Mouse (Mus musculus) C2C12 (cell line): Measurements from ENCODE around the gene Rufy1.

Source experiments
- CEBPB ChIP-seq: IDR thresholded peaks from one replicate; pipeline ENCODE4 v1.6.1; 2011; ENCODE audit warnings: low read depth, mild to moderate bottlenecking, control low read depth, moderate library complexity
- CTCF ChIP-seq: IDR thresholded peaks from one replicate; pipeline ENCODE4 v1.5.1; 2011; ENCODE audit not compliant: control insufficient read depth, insufficient read depth, insufficient read length
- FOSL1 ChIP-seq: IDR thresholded peaks from one replicate; pipeline ENCODE4 v1.8.0; 2011; ENCODE audit warnings: mild to moderate bottlenecking, low read length; ENCODE audit not compliant: poor library complexity, insufficient read depth, severe bottlenecking
- MAX ChIP-seq: IDR thresholded peaks from one replicate; pipeline ENCODE4 v1.6.1; 2011; ENCODE audit warnings: mild to moderate bottlenecking, control low read depth
- MYOG ChIP-seq: IDR thresholded peaks from one replicate; pipeline ENCODE4 v1.6.1; 2011; ENCODE audit not compliant: control insufficient read depth, insufficient read length; ENCODE audit errors: extremely low read depth
- USF1 ChIP-seq: IDR thresholded peaks from one replicate; pipeline ENCODE4 v1.6.1; 2011; ENCODE audit warnings: low read depth, mild to moderate bottlenecking, control low read depth, moderate library complexity

DNA sequence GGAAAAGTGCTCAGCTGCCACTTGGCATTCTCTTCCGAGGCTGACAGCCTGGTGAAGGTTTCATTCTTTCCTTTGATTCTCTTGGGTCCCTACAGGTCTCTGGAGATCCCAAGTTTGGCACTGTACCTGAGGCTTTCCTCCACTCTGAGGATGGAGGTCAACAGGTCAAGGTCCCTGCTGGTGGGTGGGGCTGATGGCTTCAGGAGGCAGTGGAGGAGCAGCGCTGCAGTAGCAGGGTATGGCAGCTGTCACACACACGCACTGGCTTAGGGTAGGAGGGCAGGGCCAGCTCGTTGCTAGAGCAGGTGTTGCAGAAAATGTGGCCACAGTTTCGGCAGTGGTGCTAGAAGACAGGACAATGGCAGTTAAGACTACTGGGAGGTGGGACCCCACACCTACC, 41.3 kb downstream of the Rufy1 start:
- TF ChIP-seq CTCF (no peak), CEBPB (no peak), MYOG (no peak), USF1 (no peak), FOSL1 (no peak), MAX (no peak)
